Mouse (Mus musculus) yolk sac, embryonic 10.5 days (tissue): ENCODE results near the gene Hhat.

ENCODE experiments used
- DNase-seq: peaks from one replicate; pipeline ENCODE4 v3.0.0-alpha.2; 2017; ENCODE audit warnings: low spot score

Gene Hhat

GRCm38 (mm10) chr1:192651981-192652605 lies 118.9 kb downstream of the Hhat start:
- no peak for DNase-seq

DNA sequence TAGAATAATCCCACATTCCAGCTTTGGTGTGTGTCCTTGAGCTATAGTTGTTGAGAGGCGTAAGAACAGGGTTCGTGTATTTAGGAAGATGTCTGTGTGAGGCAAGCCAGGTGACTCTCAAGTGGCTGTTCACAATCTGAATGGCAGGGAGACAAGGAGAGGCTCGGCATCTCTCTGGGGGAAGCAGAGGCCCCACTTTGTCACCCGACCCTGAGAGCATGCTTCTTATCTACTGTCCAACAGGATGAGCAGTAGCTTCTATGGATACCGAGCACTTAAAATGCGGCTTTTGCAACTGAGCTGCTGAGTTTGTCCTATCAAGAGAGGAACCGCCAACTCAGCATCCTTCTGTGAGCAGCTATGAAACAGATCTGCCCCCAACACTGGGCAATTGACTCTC lies 120.4 kb downstream of the Hhat start:
- DNase-seq: no peak

DNA sequence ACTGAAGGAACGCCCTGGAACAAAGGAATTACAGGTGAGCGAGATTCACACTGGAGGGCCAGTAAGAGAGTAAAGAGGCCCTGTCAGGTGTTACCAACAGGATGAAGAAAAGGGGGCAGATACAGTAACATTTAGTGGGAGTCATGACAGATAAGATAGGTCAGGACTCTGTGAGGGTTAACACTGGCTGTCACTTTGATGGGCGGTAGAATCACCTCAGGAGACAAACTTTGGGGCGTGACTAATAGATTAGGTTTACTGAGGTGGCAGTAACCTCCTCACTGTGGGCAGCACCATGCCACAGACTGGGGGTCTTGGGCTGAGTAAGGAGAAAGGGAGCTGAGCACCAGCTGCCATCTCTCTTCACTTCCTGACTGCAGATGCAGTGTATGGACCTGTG lies 121.0 kb downstream of the Hhat start:
- DNase-seq: no peak

GRCm38 (mm10) chr1:192649233-192649632 lies 121.8 kb downstream of the Hhat start:
- no peak for DNase-seq

DNA sequence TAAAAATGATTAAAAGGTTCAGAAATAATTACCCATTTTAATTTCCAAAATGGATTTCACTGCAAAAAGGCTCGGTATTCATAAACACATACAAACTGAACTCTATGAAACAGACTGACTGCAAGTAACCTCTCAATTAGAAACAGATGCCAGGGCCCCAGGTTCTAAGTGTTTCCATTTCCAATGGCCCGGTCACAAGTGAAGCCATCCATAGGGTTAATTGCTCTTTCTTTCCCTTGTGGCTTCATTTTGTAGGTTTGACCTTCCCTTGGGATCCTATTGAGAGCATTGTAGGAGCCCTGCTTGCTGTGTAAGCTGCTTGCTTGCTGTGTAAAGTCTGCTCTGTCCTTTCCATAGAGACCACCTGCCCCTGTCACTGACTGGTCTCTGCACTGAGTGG lies 123.7 kb downstream of the Hhat start:
- DNase-seq: no peak

GRCm38 (mm10) chr1:192642126-192642525 lies 128.9 kb downstream of the Hhat start:
- DNase-seq: no peak

GRCm38 (mm10) chr1:192639175-192639574 lies 131.8 kb downstream of the Hhat start:
- peak; percentile 23 for DNase-seq

GRCm38 (mm10) chr1:192621843-192622242 lies 149.2 kb downstream of the Hhat start:
- no peak for DNase-seq

DNA sequence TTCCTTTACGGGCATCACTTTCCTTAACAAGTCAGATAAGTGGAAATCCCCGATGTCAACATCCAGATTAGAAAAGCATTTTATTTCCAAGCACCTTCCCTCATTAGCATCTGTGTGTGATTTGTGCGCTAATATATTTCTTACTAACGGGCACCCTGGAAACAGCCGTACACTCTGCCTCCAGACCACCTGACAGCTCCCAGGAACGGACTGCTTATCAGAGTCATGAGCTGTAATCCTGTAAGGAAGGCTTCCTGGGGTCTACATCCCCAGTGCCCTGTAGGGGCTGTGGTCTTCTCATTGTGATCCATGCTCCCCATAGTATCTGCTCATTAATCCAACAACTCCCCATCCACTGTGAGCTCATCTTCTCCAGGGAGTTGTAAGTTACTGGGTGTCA lies 157.8 kb downstream of the Hhat start:
- no peak for DNase-seq

DNA sequence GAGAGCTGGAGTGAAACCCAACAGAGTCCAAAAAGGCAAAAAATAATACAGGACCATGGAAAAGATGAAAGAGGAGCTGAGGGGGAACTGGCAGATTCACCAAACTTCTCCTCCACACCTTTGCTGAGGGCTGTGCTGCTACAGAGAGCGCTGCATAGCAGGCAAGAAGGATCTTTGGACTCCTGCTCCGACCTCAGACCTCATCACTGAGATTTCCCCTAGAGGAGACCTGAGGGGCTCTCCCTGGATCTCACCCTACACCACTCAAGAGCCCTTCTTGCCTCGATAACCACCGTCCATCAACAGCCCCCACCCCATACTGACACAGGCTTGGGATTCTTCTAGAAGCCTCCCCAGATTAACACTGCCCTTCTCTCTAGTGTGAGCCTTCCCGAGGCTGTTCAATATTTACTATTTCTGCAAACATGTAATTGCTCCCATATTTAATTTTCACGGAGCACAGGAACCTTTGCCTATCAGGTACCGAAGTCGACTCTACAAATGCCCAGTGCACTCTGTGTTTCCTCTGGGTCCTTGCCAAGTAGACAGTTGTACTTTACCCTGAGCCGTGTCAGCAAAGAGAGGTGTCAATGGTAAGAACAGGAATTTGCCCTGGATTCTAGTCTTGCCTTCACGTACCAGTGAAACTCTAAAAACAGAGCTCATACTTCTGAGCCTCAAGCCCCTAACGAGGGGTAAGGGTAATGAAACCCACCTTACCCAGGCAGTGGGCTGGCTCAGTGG lies 158.9 kb downstream of the Hhat start:
- peak; percentile 38 for DNase-seq

GRCm38 (mm10) chr1:192606876-192607275 lies 164.1 kb downstream of the Hhat start:
- no peak for DNase-seq

GRCm38 (mm10) chr1:192604413-192604812 lies 166.6 kb downstream of the Hhat start:
- no peak for DNase-seq

DNA sequence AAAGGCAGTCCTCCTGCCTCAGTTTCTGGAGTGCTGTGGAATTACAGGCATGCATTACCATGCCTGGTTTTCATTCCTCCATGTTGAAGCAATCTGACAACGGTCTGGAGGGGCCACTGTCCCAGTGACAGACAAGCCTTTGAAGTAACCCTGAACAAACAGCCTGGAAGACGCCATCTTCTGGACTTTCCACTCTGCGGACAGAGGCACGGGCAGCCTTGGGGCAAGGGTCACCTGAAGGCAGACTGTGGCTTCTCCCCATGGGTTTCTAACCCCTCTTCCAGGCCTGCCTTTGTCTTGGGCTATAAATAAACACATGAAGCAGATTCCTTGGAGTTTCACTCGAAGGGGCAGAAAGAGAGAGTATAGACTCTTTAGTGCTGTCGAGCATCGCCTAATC lies 167.5 kb downstream of the Hhat start:
- peak; percentile 81 for DNase-seq

DNA sequence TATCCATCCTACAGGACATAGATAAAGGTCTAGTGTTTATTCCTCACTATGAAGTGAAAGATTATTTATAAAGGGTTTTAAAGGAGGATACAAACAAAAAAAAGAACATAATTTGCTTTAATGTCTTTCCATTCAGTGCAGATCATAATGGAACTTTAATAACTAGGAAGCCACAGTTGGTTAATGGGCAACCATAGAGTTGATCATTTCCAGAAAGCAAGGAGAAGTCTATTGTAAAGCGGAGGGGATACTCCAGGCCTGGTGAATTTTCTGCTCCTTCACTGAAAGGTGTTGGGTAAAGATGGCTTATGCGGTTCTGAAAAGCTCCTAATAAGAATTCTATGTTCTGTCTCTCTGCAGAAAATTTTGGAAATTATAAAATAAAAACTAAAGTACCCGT lies 169.8 kb downstream of the Hhat start:
- DNase-seq: no peak

DNA sequence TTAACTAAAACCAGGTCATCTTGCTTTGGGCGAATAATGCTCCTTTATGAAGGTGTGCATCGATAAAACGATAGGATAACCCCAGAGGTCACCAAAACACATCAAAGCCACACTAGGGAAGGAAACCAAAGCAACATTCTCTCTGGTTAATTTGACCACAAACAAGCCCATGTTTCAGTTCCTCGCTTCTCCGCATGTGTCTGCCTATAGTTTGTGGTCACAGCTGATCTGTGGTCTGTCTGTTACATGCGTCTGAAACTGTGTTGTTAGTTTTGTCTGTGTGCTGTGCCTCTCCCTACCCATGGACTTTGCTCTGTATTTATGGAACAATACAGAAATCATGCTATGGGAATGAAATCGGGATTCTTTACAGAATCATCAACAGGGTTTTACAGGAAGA lies 171.3 kb downstream of the Hhat start:
- DNase-seq: no peak

DNA sequence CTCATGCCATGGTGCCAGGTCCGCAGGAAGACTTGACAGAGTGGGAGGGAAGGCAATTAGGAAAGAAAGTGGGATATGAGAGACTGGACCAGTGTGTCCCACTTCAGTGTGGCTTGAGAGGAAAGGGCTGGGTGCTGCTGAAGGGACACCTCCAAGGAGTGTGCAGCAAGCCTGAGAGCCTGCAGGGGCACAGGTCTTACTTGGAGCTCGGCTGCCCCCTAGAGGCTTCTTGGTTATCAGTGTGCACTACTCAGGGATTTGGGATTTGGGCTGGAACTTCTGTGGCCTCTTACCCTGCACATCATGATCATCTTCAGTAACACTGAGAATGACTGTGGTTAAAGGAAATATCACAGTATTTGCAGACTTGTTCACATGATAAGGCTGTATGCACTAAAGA lies 172.6 kb downstream of the Hhat start:
- peak; percentile 64 for DNase-seq

GRCm38 (mm10) chr1:192595426-192595825 lies 175.6 kb downstream of the Hhat start:
- DNase-seq: no peak

GRCm38 (mm10) chr1:192593492-192593891 lies 177.5 kb downstream of the Hhat start:
- DNase-seq: no peak

DNA sequence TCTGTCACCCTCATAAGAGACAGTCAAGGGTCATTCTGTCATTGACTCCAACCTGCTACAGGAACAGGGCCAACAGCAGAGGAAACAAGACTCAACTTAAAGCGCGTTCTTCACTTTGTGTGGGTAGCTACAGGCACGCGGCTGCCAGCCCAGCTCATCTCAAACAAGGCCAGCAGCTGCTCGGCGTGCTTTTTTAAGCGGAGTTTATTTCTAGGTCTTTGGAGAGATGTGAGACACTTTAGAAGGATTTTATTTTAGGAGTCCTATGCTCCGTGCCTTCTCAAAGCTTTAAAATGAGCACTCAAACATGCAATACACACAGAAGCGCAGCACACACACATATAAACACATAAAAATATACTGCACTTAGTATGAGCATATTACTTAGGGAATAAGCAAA lies 183.6 kb downstream of the Hhat start:
- no peak for DNase-seq

DNA sequence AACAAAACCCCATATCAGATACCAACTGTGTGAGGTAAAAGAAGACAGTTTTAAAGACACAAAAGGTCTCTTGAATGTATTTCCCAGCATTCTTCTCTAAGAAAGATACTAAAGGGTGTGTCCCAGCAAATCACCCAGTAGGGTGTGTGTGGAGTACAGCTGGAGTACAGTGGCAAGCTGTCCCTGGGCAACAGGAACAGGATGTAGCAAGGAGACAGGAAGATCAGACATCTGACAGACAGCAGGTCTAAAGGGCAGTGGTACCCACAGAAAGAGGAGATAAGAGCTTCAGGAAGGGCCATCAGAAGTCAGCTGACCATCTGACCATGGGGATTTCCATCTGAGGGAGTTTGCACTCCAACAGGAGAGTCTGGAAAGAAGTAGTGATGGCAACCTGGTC lies 185.7 kb downstream of the Hhat start:
- DNase-seq: no peak

GRCm38 (mm10) chr1:192582921-192583320 lies 188.1 kb downstream of the Hhat start:
- no peak for DNase-seq

- peak; percentile 55 for DNase-seq
Measured at GRCm38 (mm10) chr1:192564691-192565090, 206.3 kb downstream of the Hhat start.

DNA sequence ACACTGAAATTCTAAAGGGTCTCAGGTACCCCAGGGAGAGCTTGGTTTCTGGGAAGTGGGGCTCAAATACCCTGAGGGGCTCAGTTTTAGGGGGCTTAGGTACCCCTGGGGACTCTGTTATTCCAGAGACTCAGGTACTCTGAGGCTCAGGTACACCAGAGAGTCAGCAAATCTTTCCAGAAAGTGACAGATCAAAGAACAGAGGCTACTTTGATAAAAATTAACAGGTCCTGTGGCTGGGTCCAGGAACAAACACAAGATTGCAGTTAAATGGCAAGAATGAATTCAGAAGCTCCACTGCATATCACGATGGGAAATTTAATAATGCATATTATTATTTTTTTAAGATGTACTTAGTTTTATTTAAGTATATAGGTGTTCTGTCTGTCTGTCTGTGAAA lies 211.7 kb downstream of the Hhat start:
- peak; percentile 20 for DNase-seq
